Mouse (Mus musculus) bone marrow macrophage, adult 2 months (primary cell): ENCODE data around the gene Qrich2.

Source experiments
- CTCF ChIP-seq: IDR thresholded peaks from 2 replicates; pipeline ENCODE4 v1.5.1; 2012; ENCODE audit warnings: low read depth, mild to moderate bottlenecking, low read length, moderate library complexity
- POLR2A ChIP-seq: IDR thresholded peaks from 2 replicates; pipeline ENCODE4 v1.6.1; 2012; ENCODE audit warnings: mild to moderate bottlenecking, low read depth, low read length, borderline replicate concordance

- TF ChIP-seq CTCF (no peak), POLR2A (no peak)
Measured at GRCm38 (mm10) chr11:116480975-116481374, 14.9 kb upstream of the Qrich2 start.
